Mouse (Mus musculus) mesoderm, embryonic 11.5 days (tissue): Measurements from ENCODE around the gene Gprc5d.

Experiments used
- DNase-seq: peaks from one replicate; pipeline ENCODE4 v3.0.0-alpha.2; 2012; ENCODE audit warnings: low read depth, low spot score

Gene Gprc5d

GRCm38 (mm10) chr6:135136439-135137161, 18.5 kb upstream of the Gprc5d start:
- DNase-seq, result peak; percentile 61

GRCm38 (mm10) chr6:135135735-135136134, 17.7 kb upstream of the Gprc5d start:
- DNase-seq, result no peak

GRCm38 (mm10) chr6:135133486-135133885, 15.4 kb upstream of the Gprc5d start:
- DNase-seq, result no peak

DNA sequence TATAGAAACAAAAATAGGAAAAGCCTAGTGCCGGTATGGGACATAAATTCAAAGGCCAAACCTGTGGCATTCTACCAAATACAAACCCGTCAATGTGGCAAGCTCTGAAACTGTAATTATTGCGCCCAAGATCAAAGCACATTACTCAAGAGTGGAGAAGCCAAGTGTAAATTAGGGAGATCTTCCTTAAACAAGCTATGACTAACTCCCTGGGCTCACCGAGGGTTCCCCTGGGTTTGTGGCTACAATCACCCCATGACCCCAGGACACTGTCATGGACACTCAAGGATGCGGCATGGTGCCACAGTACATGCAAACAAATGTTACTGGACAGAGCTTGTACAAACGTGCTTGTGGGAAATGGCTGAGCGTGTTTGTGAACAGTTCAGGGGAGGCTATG, 15.0 kb upstream of the Gprc5d start:
- no peak for DNase-seq

DNA sequence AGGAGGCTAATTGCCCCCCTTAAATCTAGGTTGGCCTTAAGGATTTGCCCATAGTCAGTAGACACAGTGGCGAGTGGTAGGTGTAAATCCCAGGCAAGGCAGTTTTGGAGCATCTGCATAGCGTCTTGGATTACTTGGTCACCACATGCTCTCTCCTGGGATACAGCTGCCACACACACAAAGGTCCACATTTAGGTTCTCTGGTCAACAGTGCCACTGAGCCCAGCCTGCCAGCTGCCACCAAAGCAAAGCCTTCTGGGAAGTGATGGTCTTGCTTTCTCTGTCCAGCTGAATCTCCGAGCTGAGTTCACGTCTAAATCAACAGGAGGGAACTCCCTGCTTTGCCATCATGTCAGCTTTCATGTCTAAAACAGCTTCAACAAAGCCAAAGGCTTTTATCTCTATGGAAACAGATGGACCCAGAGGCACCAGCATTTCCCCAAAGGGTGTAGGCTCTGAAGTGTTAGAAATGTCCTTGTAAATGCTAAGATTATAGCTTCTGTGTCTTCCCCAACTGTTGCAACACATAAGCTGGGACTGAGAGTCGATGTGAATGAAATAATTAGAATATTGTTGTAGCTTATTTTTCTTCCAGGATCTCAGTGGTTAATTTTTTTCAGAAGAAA, 6.8 kb upstream of the Gprc5d start:
- DNase-seq, result no peak

GRCm38 (mm10) chr6:135116479-135116878, 1.6 kb downstream of the Gprc5d start:
- DNase-seq, result no peak

- DNase-seq, result peak; percentile 41
These were observed 5.0 kb downstream of the Gprc5d start for GRCm38 (mm10) chr6:135113114-135113436.

- DNase-seq, result peak; percentile 67
These were observed 5.5 kb downstream of the Gprc5d start for GRCm38 (mm10) chr6:135112411-135113113.

- no peak for DNase-seq
These were observed 11.1 kb downstream of the Gprc5d start for GRCm38 (mm10) chr6:135107014-135107413.

GRCm38 (mm10) chr6:135102736-135103303, 15.3 kb downstream of the Gprc5d start:
- DNase-seq, result no peak

GRCm38 (mm10) chr6:135100787-135101472, 17.2 kb downstream of the Gprc5d start:
- DNase-seq, result no peak

DNA sequence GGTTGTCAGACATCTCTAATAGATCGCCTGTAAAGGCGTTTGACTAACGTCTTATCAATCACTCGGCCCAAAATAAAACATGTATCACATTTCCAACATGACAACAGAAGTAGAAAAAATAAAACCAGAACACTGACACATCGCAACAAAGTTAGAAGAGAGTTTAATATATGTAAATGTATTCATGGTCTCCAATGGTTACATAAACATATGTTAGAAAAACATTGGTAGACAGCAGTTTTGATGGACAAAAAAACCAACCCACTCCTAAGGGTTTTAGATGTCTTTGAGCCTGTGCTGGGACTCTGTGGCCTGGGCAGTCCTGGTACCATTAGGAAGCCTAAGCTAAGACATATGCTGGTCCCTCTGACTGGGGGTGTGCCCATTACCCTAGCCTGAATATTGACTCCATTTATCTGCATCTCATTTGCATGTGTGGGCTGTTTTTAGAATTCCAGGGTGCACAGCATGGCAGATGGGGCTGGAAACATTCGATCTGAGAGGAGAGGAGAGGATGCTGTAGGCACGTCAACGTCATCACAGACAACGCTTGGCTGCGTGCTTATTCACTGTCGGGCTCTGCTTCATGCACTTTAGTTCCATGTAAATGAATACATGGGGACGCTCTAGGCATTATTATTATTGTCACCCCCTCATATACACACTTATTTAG, 25.1 kb downstream of the Gprc5d start:
- DNase-seq, result no peak

DNA sequence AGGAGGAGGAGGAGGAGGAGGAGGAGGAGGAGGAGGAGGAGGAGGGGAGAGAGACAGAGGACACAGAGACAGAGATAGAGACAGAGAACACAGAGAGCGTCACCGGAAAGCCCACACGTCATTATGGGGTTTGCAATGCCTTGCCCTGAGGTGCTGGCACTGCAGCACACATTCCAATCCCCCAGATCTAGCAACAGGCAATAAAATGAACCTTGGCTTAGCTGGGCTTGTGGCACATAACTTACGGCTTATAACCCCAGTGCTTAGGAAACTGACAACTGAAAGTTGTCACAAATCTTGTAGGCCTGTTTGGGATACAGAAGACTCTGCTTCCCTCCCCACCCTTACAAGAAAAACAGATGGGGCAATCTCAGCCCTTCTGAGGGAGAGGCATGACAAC, 27.4 kb downstream of the Gprc5d start:
- DNase-seq, result no peak

- DNase-seq, result no peak
These were observed 28.3 kb downstream of the Gprc5d start for GRCm38 (mm10) chr6:135089786-135090185.

DNA sequence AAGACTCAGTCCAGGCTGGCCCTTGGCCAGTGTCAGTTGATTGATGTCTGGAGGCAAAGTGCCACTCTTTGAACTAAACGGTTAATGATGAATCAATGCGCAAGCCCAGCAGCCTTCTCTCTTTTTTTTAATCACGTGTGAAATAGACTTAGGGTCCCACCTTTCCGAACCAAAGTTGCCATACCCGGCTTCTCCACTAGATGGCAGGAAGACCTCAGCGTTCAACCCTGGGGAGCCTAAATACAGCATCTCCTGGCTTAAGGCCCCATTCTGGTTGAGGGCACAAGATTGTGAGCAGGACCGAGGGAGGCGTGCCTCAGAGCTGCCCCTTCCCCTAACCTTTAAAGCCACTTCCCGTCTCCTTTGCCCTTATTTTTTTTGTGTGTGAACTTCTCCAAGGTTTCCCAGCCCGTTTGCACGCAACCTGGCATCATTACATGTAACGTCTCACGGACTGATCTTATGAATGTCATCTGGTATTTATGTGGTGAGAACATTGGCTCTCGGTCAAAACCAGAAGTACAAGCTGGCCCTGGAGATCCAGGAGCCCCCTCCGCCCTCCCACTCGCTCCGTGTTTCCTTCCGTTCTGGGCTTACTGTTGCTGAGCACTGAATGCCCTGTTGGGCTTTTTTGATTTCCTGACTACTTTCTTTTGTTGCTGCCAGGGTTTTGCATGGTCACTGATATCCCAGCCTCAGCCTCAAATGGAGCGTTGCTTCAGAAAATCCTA, 30.2 kb downstream of the Gprc5d start:
- DNase-seq, result peak; percentile 90

- no peak for DNase-seq
These were observed 32.4 kb downstream of the Gprc5d start for GRCm38 (mm10) chr6:135085703-135086102.

GRCm38 (mm10) chr6:135083991-135084502, 34.0 kb downstream of the Gprc5d start:
- no peak for DNase-seq

- DNase-seq, result no peak
These were observed 39.7 kb downstream of the Gprc5d start for GRCm38 (mm10) chr6:135078420-135078819.

- DNase-seq, result no peak
These were observed 41.9 kb downstream of the Gprc5d start for GRCm38 (mm10) chr6:135076202-135076601.

GRCm38 (mm10) chr6:135074405-135074947, 43.6 kb downstream of the Gprc5d start:
- no peak for DNase-seq
